Mouse (Mus musculus): Measurements from ENCODE around the gene Fbxo11.

Gene Fbxo11

DNA sequence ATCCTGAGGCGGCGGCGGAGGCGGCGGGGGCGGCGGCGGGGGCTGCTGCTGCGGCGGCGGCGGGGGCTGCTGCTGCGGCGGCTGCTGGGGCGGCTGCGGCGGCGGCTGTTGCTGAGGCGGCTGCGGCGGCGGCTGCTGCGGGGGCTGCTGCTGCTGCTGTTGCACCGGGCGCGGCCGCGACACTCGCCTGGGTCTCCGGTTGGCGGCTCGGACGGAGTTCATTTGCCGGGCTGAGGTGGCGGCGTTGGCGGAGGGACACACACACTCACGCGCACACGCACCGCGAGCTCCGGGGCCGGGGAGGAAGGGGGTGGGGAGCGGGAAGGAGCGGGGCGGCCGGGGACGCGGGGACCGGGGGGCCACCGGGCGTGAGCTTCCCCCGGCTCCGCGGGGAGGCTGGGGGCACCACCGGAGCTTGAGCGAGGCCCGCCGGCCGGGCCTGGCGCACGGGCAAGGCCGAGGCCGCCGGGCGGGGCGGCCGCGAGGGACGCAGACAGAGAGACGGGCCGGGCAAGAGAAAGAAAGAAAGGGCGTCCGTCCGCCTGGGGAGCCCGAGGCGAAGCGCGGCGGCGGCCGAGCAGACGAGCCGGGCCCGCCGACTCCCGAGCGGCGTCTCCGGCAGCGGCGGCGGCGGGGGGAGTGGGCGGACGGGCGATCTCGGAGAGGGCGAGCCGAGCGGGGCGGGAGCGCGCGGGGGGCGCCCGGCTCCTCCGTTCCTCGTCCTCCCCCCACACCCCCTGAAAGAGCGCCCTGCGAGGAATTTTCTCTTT is at the start of gene Fbxo11:
Gene Fbxo11 (minus strand): TSS at position 261 of the 770 bp plus-strand sequence.
- no peak for DNase-seq

DNA sequence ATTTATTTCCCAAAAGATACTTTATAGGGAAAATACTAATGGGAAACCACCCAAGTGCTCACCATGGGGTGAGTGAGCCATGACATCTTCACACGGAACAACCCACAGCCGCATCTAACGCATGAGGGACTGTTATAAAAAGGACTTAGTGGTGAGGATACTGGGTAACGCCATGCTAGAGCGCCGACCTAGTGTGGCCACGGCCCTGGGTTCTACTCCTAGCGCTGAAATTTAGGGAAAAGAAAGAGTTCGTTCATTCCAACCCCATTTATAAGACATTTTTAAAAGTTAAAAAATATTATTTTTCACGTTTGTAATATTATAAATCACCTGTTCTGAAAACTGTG is 48.8 kb upstream of the Fbxo11 start:
- DNase-seq, result no peak

DNA sequence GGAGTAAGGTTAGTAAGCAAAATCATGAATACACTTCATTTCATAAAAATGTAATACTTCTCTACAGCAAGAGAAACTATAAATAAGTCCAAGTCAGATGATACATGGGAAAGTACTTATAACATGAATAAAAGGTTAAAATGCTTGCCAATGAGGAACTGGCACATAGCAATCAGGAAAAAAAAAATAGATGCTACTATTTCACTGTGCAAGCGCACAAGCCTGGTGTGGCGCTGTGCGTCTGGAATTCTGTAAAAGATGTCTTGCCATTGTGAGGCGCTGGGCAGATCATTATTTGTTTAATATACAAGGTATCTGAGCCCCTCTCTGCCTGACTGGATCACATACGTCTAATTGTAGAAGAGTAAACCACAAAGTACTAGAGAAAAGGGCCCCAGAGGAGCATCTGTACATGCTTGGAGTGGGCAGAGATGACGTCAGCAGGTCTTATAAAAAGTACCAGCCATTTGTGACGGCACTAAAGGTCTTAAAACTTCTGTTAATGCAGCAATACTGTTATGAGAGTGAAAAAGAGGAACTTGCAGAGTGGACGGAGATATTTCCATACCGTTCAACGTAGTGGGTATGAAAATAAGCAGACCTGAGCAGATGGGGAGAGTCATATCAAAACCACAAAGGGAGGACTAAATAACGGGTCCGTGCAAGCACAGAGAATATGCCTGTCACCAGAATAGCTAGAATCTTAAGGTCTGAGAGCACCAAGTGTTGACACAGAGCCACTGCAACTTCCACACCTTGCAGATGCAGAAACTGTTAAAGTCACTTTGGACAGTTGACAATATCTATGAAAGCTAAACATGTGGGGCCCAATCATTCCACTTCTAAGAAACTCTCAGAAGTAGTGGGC is 48.2 kb upstream of the Fbxo11 start:
- no peak for DNase-seq

DNA sequence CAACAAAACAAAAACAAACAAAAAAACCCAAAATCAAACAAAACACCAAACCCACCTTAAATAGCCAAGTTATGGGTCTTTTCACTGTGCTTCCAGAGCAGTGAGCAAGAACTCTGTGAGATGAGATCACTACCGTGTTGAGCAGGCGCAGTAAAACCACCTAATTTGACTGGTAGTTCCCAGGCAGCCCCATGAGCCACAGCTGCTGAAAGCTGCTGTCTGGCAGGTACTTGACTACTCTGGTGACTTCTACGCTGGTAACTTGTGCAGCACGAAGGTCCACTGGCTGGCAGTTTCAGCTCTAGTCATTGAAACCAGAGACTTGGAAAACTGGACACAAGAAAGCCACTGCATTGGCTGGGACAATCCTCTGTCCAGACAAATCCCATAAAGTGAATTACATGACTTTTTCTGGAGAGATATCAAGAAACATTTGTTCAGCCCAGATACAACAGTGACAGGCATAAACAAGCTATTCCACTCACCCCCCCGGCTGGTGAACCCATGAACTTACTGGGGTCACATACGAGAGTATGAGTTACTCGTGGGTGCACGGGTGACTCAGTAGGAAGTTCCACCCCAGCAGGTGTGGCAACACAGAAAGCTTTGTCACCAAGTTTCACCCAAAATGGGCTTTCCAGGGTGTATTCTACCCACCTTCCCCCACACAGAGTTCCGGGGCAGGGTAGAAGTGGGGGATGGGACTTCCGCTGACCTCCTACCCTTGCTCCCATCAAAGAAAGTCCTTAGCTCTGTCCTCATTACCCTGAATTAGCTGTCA is 47.0 kb upstream of the Fbxo11 start:
- no peak for DNase-seq

DNA sequence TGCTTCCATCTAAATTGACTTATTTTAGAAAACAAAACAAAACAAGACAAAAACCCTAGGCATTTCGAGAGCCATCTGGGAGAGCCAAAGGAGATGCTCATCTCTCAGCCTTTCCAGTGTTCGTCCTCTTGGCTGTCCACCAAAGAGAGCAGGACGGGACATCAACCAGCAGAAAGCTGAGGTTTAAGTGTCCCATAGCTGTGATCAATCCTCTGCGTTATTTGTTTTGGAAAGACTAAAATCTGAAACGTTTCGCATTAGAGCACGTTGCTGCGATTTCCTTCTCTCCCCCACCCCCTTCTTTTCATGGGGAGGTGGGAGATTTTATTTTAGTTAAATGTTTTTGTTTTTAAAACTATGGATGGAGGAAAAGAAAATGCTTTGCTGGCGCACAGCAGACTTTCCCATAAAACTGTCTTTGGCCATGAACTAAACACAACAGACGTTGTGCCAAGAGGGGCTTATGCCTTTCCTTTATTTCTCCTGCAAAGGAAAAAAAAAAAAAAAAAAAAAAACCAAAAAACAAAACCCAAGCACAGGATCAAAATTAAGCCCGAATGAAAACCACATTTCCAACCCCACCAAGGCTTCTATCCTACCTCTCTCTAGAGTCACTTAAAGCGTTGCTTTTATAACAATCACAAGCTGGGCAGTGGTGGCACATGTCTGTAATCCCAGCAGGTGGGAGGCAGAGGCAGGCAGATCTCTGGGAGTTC is 46.1 kb upstream of the Fbxo11 start:
- no peak for DNase-seq

DNA sequence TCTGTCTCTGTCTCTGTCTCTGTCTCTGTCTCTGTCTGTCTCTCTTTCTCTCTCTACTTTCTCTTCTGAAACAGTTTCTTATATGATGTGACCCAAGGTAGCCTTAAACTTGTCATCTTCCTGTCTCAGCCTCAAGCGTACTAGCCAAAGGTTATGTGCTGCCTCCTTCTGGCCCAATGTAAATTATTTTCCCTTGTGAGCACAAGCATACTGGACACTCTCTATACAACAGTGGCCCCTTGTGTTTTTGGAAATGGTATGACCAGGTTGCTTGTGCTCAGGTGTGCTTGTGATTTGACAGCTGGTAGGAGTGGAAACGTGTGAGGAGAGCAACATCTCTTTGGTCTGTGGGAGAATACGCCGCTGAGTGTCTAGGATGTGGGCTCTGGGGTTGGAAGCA is 42.6 kb upstream of the Fbxo11 start:
- DNase-seq, result no peak

DNA sequence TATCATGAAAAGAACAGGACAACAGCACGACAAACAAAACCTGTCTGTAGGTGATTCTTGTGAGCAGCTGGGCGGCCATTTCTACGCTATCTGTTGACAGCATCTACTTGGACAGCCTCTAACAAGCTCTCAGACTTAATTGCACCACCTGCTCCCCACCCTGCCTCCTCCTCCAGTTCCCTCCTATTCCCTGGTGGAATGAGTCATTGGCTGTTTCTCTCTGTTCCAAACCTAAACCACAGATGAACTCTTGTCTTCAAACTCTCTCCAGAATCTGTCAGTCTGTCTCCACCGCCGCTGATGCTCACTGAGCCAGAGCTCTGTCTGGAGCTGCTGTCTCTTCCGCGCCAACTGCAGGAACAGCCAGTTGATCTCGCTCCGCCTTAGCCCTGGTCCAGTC is 41.3 kb upstream of the Fbxo11 start:
- DNase-seq, result no peak

DNA sequence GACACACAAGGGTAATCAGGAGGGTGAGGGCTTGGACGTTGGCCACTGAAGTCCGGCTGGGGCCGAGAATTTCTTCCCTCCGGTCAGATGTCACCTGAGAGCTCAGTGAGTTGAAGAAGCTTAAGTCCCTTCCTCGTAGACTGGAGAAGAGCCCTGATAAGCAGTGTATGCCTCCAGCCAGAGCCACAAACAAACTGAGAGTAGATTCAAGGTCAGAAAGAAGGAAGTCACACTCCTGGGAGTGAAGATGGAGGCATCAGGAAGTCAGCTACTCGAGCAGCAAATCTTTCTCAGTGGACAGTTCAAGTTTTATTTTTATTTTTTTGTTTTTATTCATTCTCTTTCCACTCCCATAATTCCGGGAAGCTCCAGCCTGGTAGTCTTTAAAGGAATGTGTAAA is 37.5 kb upstream of the Fbxo11 start:
- DNase-seq, result no peak

DNA sequence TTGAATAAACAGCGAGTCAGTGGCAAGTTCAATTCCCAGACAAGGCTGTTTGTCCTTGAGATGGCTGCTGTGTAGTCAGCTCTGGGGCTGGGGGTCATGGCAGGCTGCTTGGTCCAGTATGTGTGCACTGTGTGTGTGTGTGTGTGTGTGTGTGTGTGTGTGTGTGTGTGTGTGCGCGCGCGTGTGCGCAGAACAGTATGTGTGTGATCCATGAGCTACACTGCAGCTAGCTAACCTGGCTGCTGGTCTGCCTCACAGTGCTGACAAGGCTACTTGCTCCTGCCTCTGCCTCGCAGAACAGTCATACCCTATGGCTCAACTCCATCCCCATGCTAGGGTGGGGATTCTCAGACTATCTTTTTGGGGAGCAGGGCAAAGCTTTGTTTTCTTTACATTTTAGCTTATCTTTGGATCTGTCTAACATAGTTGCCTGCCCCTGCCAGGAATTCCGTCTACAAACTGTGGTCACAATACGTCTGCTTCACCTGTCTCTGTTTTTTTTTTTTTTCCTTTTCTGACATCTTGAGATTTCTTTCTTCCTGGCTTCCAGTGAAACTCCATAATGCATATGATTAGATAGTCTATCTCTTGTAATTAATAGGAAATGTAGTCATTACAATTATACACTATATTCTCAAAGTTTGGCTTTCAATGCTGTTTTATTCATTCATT is 33.2 kb upstream of the Fbxo11 start:
- DNase-seq, result no peak

DNA sequence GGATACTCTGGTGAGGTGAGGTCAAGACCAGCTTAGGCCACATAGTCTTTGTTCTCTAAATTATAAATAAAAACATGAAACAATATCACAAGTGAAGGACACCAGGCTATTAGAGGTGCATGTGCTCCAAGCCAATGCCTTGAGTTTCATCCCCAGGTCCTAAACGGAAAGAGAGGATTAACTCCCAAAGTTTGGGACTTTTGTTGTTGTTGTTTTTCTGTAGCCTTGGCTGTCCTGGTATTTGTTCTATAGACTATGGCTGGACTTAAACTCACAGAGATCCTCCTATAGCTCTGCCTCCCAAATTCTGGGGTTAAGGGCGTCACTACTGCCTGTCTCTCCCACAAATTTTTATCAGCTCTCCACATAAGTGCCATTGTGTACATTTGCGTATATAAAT is 32.5 kb upstream of the Fbxo11 start:
- no peak for DNase-seq

DNA sequence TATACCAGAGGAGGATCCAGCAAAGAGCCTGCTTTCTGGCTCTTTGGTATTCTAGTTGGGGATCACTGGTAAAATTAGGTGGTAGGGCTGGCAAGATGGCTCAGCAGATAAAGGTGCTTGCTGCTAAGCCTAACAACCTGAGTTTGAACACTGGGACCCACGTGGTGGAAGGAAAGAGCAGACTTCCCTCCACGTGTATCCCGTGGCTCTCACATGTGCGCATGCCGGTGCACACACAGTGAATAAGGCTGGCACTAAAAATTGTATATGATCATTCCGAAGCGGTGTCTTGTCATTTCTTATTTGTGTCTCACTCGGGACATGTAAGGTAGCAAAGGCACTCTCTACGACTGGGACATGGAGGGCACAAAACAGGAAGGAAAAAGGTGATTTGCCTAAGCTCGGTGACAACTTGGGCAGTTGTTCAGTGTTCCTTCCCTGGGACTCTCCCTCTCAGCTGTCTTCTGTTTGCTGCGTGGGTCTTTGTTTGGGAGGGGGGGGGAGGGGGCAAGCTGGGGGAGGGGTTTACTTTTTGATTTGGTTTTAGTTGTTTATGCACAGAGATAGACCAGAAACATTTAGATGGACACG is 31.8 kb upstream of the Fbxo11 start:
- no peak for DNase-seq

DNA sequence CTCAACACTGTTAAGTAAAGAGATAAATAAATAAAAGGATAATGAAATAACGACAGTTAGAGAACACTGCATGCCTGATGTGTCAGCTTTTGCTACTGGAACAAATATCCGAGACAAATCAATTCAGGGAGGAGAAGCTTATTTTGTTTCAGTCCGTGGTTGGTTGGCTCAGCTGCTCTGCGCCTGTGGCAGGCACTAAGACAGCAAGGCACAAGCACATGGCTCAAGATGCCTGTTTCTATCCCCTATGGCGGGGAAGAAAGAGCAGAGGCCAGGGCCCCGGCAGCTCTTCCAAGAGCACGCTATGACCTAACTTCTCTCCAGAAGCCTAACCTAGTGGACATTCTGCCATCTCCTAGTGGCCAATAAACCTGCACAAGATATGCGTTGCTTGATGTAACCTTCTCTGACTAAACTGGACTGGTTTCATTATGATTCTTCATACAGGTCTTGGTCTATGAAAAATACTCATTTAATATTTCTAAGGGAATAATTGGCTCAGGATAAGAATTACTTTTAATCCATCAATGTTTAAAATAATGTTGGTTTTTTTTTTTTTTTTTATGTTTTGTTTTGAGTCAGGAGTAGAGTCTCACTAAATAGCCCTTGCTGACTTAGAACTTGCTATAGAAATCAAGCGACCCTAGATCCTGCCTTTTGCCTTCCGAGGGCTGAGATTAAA is 30.6 kb upstream of the Fbxo11 start:
- no peak for DNase-seq

DNA sequence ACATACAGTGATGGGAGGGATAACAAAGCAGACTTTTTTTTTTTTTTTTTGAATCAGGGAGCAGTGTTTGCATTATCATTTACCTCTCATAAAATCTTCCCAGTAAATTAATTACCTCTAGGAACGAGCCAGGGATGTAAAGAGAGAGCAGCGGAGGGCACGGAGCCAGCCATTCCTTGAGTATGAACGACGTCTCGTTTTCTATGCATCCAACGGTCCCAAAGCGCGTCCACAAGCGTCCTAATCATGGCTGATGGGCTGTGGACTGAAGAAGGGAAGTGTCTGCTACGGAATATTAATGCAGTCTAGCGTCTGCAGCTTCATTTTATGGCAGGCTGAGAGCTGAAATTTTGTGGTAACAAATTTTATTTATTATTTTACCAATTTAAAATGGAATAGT is 29.2 kb upstream of the Fbxo11 start:
- no peak for DNase-seq

DNA sequence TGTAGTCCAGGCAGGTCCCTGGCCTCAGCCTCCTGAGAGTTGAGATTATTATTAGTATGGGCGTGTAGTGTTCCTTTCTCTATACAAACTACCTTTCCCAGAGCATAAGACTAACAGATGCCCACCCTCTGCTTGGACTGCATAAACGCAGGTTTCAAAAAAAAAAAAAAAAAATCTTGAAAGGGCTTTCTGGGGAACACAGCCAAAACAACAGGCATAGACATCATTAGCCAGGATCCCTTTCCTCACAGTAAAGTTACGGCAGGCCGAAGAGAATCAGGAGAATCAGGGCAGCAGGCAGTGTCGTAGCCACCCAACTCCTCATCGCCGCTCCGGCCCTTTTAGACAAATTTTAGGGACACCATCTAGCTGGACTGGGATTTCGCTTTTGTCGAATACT is 28.7 kb upstream of the Fbxo11 start:
- DNase-seq, result no peak

DNA sequence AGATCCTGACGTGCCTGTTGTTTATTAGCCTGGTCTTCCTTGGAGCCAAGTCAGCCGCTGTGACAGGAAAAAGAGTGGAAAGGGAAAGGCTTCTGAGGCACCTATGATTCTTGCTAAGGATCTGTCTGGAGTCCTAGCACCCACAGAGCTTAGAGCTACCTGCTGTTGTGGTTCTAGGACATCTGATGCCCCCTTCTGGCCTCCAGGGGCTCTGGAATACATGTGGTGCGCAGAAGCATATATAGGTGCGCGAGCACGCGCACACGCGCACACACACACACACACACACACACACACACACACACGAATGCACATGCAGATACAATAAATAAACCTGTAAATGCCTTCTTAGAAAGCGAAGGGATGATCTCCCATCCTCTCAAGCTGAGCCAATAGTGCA is 20.9 kb upstream of the Fbxo11 start:
- no peak for DNase-seq

DNA sequence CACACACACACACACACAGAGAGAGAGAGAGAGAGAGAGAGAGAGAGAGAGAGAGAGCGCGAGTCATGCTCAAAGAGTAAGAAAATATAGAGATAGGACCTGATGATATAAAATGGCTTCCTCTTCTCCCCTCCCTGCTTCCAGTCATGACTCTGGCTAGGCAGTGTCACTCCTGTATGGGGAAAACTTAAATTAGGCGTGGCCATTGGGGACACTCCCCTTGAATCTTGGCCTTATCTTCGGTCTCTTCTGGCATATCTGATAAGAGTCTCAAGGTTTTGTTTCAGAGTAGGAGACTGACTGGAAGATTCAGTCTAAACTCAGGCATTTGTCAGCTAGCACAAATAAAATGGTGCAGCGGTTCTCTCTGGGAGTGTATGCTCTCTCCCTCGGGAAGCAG is 16.4 kb upstream of the Fbxo11 start:
- DNase-seq, result no peak

DNA sequence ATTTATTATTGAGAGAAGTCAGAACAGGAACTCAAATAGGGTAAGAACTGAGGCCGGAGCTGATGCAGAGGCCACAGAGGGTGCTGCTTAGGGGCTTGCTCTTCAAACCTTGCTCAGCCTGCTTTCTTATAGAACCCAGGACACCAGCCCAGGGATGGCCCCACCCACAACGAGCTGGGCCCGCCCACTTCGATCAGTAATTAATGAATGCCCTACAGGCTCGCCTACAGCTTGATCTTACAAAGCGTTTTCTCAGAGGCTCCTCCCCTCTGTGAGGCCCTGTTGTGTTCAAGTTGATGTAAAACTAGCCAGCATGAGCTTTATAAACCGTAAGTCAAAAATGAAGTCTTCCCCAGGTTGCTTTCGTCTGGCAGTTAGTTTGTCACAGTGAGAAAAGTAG is 14.7 kb upstream of the Fbxo11 start:
- no peak for DNase-seq

DNA sequence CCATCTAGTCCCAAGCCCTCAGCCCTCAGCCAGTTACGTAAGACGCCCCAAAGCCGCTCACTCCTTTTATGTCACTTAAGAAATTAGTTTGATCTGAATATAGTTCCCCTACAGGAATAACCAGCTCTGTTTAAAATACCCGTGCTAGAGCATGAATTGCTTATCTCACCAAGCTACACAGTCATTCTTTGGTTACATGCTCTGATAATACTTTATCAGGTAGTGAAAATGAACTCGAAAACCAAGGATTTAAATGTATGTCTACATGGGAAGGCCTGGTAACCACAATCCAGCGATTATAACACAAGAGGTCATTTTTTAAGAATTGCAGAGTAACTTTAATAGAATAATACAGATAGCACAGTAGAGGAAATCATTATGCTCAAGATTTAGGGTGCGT is 7.0 kb upstream of the Fbxo11 start:
- no peak for DNase-seq

DNA sequence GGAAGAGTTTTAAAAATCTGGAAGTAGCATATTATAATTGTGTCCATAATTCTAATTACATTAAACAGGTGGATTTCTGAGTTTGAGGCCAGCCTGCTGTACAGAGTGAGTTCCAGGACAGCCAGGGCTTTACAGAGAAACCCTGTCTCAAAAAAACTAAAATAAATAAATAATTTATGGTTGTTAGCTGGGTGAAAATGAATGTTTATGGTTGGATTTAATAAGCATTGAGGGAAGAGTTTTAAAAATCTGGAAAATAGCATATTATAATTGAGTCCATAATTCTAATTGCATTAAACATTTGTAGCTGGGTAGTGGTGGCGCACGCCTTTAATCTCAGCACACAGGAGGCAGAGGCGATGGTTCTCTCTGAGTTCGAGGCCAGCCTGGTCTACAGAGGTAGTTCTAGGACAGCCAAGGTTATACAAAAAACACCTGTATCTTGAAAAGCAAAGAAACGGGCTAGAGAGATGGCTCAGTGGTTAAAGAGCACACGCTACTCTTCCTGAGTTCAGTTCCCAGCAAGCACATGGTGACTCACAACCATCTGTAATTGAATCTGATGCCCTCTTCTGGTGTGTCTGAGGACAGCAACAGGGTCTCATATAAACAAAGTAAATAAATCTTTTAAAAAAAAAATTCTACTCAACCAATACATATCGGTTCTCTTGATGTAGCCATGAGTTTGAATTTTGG is 3.1 kb upstream of the Fbxo11 start:
- DNase-seq, result no peak

DNA sequence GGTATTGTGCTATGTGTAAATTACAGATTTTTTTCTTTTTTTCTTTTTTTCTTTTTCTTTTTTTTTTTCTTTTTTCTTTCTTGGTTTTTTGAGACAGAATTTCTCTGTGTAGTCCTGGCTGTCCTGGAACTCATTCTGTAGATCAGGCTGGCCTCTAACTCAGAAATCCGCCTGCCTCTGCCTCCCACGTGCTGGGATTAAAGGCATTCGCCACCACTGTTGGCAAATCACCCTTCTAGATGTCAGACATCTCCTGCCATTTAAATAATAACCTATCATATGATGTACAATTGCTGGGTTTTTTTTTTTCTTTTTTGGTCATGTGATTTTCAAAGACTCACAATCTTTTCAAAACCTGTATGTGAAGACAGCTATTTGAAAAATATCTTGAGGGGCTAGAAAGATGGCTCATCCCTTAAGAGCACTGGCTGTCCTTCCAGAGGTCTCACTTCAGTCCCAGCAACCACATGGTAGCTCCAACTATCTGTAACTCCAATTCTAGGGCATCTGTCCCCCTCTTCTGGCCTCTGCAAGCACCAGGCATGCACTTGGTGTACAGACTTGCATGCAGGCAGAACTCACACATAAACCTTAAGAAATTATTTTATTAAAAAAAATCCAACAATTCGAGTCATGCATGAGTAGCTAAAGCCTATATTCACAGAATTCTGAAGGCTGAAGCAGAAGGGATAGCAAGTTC is 2.3 kb upstream of the Fbxo11 start:
- DNase-seq, result no peak
